Mouse (Mus musculus) cerebellum, adult 8-10 months (tissue): Measurements from ENCODE around the gene Snrnp35.
"Not testable (repeated sequence)": the region's sequence is repeated elsewhere in the genome, so short reads cannot be mapped to it uniquely, and the experiment has no call there.

ENCODE experiments used
- DNase-seq: peaks from one replicate; pipeline ENCODE4 v3.0.0; 2022

Snrnp35 gene

GRCm38 (mm10) chr5:124482966-124483654, at the start of gene Snrnp35:
Gene Snrnp35, plus strand, starts transcription at chr5:124483134.
- peak; percentile 89 for DNase-seq

GRCm38 (mm10) chr5:124438229-124438628, 44.7 kb upstream of the Snrnp35 start:
- DNase-seq, result no peak

DNA sequence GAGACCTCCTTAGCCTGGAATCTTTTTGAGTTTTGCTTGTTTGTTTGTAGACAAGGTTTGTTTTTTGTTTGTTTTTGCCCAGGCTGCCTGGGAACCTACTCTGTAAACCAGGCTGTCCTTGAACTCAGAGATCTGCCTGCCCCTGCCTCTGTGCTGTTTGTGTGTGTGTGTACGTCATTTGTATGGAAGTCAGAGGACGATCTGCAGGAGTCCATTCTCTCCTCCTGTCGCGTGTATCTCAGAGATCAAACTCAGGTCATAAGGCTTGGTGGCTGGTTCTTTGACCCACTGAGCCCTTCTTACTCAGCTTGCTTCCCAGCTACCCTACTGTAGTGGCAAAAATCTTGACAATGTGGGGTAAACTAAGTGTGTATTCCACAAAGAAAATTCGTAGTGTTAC, 44.2 kb upstream of the Snrnp35 start:
- DNase-seq, result no peak

- peak; percentile 97 for DNase-seq
Measured at GRCm38 (mm10) chr5:124439447-124440093, 43.4 kb upstream of the Snrnp35 start, which contains the start of gene Kmt5a. Gene Kmt5a, plus strand, starts transcription at chr5:124439930.

- DNase-seq, result peak; percentile 66
Measured at GRCm38 (mm10) chr5:124440094-124440701, 42.7 kb upstream of the Snrnp35 start.

DNA sequence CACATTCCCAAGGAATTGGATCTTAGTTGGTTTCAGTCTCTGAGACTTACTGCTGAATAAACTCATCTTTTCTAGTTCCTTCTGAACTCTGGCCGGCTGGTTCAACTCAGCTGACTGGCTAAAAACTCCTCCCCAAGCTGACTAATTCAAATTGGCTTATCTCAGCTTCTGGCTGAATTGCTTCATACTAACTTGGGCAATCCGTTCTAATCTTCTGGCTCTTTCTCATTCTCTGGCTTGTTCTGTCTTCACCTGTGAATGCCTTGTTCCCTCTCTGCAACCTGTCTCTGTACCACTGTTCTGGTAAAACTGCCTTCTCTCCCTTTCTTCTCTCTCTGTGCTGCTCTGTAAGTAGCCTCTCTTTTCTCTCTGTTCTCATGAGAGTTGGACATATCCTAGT, 40.3 kb upstream of the Snrnp35 start:
- DNase-seq, result no peak

- DNase-seq, result no peak
Measured at GRCm38 (mm10) chr5:124444208-124444607, 38.7 kb upstream of the Snrnp35 start.

GRCm38 (mm10) chr5:124444661-124445561, 38.0 kb upstream of the Snrnp35 start:
- peak; percentile 69 for DNase-seq

DNA sequence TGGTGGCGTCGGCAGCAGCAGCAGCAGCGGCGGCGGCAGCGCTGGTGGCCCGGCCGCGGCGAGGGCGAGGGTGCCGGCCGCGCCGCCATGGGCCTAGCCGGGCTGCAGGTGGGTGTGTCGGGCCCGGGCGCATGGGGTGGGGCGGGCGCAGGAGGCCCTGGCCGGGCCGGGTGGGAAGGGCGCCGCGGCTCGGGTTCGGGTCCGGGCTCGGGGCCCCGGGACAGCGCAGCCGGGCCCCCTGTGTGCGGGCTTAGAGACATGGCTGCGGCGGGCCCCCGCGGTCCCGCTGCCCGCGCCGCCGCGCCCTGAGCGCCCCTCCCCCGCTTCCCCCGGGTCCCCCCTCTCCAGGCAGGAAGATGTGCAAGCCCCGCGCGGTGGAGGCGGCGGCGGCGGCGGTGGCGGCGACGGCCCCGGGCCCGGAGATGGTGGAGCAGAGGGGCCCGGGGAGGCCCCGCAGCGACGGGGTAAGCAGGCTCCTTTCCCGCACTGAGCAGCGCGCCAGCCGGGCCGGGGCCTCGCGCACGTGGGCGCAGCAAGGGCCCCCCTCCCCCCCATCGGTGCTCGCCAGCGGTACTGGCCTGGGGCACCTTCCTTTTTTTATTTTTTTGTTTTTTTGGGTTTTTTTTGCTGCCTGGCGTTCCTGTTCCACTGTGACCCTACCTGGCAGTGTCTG, 37.2 kb upstream of the Snrnp35 start:
- peak; percentile 44 for DNase-seq

- peak; percentile 35 for DNase-seq
Measured at GRCm38 (mm10) chr5:124446301-124446881, 36.5 kb upstream of the Snrnp35 start.

DNA sequence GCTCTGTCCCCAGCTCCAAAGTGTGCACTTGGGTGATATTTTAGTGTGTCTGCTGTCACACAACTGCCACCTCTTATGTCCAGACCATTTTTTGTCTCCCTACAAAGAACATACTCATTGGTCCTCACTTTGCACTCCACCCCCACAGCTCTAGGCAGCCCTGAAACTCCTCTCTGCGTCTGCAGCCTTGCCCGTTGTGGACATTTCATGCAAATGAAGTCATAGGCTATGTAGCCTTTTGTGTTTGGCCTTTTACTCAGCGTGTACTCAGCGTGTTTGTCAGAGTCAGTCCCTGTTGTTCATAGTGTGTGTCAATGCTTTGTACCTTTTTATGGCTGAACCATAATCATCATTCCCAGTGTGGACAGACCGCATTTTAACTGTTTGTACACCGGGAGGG, 33.4 kb upstream of the Snrnp35 start:
- DNase-seq, result no peak

GRCm38 (mm10) chr5:124450051-124450450, 32.9 kb upstream of the Snrnp35 start:
- no peak for DNase-seq

GRCm38 (mm10) chr5:124450641-124451340, 32.1 kb upstream of the Snrnp35 start:
- DNase-seq, result no peak

GRCm38 (mm10) chr5:124452494-124453228, 30.3 kb upstream of the Snrnp35 start:
- DNase-seq, result no peak

DNA sequence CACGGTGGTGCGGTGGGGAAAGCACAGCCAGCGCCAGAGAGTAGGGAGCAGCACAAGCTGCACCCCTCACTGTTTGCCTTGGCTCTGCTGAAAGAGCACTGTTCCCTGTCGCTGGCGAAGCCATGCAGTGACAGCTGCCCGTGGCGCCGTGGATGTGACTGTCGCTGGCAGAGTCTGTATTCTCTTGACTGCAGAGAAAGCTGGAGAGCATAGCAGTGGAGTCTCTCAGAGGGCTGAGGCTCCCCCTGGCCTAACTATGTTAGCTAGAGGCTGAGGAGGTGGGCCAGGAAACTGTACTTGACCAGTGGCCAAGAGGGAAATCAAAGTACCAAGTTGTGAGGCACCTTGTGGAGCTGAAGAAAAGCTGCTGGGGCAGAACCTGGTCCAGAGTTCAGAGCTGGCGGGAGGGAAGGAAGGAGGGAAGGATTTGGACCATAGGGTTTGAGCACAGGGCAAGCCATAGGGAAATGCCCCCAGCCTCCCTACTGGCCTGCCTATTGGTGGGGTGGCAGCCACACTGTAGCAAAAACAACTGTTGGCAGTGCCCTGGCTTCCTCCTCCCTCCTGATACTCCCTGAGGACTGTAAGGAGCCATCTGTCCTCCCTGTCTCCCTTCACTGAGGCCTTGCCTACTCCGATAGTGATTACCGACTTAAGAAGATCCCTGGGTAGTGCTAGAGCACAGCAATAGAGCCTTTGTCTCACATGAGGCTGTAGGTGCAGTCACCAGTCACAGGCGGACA, 29.4 kb upstream of the Snrnp35 start:
- DNase-seq, result peak; percentile 61

DNA sequence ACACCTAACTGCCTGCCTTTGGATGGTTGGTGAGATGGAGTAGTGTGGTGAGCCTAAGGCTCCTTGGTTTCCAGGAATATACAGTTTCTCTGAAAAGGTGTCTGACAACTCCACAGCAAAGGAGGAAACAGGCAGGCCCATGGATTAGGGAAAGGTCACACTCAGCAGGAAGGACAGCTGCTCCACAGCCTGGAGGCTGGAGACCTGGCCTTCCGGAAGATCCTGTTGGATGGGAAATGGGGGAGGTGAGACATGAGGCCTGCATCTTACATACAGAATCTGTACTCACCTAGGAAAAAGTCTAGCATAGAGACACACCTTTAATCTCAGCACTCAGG, 28.9 kb upstream of the Snrnp35 start:
- DNase-seq, result no peak

DNA sequence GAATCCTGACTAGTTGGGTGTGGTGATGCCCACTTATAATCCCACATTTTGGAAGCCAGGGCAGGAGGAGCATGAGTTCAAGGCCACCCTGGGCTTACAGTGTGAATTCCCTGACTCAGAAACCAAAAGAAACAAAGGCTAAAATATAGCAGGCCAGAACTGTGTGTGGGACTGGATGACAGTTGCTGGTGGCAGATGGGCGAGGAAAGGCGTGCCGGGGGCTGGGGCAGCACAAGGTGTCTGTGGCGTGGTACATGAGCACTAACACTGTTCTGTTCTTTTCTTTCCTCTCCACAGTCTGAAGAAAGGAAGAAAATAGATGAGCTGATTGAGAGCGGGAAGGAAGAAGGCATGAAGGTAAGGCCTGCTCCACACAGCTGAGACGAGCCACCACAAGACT, 26.2 kb upstream of the Snrnp35 start:
- no peak for DNase-seq

GRCm38 (mm10) chr5:124460922-124461321, 22.0 kb upstream of the Snrnp35 start:
- DNase-seq, result not testable (repeated sequence)

DNA sequence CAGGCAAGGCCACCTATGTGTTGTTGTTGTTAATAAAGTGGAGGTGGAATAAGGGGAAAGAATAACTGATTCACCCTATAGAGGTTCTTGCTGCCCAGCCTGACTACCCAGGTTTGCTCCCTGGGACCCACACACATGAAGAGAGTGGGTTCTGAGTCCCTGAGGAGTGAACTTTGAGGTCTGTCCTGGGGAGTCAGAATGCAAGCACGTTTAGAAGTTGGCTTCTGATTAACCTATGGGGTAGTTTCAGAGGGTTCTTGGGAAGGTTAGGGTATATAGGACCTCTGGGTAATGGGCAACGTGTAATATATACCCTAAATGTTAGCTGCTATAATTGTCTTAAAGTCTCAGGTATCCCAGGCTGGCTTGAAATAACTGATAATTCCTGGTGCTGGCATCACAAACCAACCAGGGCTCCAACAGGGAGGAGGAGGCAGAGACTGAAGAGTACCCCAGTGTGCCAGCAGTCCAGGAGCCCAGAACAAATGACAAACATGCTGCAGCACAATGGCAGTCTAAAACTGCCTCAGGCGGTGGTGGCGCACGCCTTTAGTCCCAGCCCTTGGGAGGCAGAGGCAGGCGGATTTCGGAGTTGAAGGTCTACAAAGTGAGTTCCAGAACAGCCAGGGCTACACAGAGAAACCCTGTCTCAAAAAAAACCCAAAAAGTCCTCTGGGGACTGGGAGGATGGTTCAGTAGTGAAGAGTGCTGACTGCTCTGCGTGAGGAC, 20.5 kb upstream of the Snrnp35 start:
- DNase-seq, result no peak
